Mouse (Mus musculus) CD4-positive, CD25-positive, alpha-beta regulatory T cell, adult 4 months (primary cell): ENCODE measurements around the gene Wbp4. TPM values are rescaled to one million over a fixed set of nuclear protein-coding genes. Genes with fewer than 3 reads are reported as not detected.

Experiments used
- ATAC-seq: one replicate; pipeline ENCODE4 v1.8.0; 2017
- polyA plus RNA-seq, 2 experiments: library from polyadenylated mRNA; unstranded; fragments of 100-300 nt; shearing (Covaris generic); gene quantifications; one replicate each; pipeline ENCODE4 v1.2.1; 2017

Gene Wbp4
- polyA plus RNA-seq = 10 to 100 TPM; 25.3 to 27.1 TPM

DNA sequence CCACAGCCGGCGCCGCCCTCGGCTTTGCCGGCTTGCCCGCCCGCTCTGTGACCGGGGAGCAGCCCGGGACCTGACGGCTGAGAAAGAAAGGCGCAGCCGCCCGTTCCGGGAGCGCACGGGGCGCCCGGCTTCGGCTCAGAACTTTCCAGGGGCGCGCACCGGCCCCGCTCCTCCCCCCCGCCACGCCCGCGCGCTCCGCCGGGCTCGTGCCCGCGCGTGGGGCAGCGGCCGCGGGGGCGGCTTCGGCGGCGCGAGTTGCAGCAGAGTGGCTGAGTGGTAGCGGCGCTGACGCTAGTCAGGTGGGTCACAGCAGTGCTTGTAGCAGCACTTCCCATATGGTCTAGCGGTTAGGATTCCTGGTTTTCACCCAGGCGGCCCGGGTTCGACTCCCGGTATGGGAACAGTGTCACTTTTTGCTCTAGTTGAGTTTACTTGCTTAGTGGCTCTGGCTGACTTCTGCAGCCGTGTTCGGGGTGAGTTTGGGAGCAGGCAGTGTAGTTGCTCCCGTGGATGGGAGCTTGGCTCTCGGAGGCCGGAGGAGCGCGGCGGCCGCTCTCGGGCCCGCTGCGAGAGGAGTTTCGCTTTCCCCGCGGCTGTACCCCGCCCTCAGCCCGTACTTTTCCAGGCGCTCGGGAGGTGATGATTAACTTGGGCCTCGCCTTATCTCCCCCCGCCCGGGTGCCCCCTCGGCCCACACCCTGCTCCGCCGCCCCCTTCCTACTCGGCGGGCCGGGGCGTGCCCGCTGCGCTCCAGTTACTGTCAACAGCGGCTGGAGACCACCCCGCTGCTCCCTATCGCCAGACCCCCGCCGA, at the start of gene Wbp4:
Gene Wbp4 (minus strand): TSS at position 182 of the 813 bp plus-strand sequence.
- peak; percentile 73 for ATAC-seq

- no peak for ATAC-seq
Observed at GRCm38 (mm10) chr14:79530761-79531160, 49.4 kb upstream of the Wbp4 start.

DNA sequence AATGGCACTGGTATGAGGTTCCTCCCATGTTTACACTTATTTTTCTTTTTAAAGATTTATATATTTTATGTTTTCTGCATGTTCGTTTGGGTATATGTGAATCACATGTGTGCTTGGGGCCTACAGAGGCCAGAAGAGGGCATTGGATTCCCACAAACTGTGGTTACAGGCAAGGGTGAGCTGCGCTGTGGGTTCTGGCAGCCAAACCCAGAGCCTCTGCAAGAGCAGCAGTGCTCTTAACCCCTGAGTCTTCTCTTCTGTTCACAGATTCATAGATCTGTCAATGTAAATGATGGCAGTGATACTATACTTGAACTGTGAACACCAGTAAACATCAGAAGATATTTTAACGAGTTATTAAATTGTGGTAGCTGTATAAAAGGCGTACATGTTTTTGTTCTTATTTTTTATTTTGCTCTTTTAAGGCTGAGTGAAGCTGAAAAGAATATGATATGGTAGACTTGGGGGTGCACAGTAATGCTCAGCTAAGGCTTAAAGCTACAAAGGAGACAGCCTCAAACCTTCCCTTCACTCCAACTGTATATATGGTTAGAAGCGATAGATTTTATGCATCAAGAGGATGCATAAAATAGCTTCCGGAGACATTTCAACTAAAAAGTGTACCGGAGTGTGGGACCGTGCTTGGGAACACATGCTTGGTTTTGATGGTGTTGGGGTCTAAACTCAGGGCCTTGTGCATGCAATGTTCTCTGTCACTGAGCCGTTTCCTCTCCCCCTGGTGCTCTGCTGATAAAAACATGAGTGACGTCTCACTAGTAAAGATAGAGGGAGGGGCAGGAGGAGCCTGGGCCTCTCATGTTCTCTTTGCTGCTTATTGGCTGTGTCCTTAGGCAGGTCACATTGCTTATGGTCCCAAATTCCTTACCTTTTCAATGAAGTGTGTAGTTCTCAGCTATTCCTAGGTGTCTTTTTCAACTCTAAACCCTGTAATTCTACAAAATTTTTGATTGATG, 48.5 kb upstream of the Wbp4 start:
- peak; percentile 77 for ATAC-seq

DNA sequence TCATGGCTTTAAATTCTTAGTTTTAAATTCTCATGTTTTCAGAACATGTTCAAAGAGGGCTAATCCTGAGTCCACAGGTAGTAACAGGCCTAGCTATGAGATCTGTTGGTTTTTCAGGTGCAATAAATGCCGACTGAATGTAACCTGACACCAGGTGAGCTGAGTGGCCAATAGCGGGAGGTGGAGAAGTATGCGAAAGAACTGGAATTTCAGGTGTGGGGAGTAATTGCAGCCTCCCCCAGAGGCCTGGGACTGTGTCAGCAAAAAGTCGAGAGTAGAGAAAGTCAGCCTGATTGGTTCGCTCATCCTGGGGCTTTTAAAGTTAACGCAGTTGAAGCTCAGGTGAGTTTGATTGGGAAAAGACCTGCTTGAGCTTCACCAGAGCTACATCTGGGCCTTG, 46.4 kb upstream of the Wbp4 start:
- ATAC-seq = no peak

DNA sequence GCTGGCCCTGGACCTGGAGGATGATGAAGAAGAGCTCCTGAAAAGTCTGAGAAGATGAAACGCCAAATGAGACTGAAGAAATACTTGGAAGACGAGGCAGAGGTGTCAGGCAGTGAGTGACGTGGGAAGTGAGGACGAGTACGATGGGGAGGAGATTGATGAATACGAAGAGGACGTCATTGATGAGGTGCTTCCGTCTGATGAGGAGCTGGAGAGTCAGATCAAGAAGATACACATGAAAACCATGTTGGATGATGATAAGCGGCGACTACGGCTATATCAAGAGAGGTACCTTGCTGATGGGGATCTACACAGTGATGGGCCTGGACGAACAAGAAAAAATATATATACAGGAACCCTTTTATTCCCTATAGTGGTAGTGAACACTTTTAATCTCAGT, 44.8 kb upstream of the Wbp4 start:
- ATAC-seq = peak; percentile 37

- no peak for ATAC-seq
Observed at GRCm38 (mm10) chr14:79522387-79522786, 41.1 kb upstream of the Wbp4 start.

- ATAC-seq = peak; percentile 60
Observed at GRCm38 (mm10) chr14:79521471-79522117, 40.3 kb upstream of the Wbp4 start.

GRCm38 (mm10) chr14:79521056-79521455, 39.7 kb upstream of the Wbp4 start:
- peak; percentile 2 for ATAC-seq

- no peak for ATAC-seq
Observed at GRCm38 (mm10) chr14:79520612-79521011, 39.3 kb upstream of the Wbp4 start.

DNA sequence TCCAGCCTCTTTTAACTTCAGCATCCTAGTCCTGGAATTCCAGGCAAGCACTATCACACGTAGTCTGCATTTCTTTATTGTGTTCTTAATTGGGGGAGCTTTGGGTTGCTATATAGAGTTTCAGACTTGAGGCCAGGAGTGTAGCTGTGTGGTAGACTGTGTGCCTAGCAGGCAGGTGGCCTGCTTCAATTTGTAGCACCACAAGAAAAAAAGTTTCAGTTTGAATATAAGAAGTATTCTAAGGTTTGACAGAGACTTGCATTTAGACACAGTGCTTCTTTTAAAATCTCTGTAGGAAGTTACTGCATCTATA, 38.3 kb upstream of the Wbp4 start:
- no peak for ATAC-seq

DNA sequence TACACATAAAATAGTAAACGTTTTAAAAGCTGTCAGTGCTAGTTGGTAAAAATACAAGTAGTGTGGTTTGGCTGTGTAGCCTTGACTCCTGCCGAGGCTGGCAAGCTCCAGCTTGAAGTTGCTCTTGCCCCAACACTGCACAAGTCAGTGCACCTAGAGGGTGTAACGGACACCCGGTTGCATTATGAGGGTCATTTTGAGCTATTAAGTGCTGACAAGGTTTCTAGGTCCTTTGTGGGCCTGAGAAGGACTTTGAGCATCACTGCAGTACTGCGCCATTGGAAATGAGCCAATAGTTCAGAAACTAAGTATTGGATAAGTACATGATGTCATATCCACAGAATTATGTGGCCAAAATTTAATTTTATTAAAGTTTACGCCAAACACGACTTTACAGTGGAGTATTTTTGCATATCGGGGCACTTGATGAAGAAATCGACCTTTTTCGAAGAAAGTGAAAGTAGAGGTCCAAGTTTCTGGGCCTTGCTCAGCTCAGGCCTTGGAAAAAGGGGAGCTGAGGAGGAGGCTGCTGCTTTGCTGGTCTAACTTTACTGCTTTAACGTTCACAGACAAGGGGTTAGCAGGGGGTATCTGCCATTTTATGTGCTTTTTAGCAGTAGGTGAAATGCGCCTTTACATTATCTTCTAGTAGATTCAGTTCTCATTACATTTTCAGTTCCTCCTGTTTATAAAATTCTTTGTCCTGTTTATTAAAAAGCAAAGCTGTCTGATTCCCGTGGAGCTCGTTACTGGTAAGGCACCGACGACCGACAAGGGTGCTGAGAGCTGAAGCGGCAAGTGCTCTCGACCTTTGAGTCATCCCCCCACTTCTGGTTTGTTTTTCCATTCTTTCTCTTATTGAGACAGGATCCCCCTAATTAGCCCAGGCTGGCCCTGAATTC, 37.7 kb upstream of the Wbp4 start:
- ATAC-seq = no peak

- ATAC-seq = no peak
Observed at GRCm38 (mm10) chr14:79518123-79518522, 36.8 kb upstream of the Wbp4 start.

GRCm38 (mm10) chr14:79517185-79517740, 35.9 kb upstream of the Wbp4 start:
- no peak for ATAC-seq

DNA sequence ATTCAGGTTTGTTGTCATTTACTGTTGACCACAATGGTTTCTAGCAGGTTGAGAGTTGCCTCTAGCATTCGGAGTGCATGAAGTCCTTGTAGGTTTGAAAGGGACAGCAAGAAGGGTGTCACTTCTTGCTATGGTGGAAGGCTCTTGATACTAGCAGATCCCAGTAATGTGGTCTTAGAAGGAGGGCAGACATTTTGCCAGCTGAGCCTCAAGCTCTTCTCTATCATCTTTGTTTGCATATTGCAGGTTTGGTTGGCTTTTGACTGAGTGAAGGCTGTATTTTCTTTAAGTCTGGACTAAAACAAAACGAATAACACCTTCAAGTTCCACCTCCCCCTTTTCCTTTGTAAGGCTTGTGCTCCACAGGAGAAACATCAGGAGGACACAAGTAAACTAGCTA, 35.4 kb upstream of the Wbp4 start:
- no peak for ATAC-seq

DNA sequence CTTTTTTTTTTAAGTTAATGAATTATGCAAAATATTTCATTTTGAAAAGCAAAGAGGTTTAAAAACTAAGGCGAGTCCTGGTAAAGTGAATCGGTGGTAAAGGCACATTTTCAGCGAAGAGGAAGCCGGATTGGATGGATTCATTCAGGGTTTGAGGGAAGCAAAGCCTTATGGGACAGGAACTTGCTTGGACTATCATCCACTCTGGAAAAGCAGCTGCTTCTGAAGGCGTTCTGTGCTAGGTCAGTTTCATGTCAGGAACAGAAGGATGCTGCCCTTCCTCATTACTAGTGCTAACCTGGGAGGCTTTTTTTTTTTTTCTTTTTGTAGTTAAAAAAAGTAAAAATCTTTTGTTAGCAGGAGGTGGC, 34.9 kb upstream of the Wbp4 start:
- no peak for ATAC-seq

DNA sequence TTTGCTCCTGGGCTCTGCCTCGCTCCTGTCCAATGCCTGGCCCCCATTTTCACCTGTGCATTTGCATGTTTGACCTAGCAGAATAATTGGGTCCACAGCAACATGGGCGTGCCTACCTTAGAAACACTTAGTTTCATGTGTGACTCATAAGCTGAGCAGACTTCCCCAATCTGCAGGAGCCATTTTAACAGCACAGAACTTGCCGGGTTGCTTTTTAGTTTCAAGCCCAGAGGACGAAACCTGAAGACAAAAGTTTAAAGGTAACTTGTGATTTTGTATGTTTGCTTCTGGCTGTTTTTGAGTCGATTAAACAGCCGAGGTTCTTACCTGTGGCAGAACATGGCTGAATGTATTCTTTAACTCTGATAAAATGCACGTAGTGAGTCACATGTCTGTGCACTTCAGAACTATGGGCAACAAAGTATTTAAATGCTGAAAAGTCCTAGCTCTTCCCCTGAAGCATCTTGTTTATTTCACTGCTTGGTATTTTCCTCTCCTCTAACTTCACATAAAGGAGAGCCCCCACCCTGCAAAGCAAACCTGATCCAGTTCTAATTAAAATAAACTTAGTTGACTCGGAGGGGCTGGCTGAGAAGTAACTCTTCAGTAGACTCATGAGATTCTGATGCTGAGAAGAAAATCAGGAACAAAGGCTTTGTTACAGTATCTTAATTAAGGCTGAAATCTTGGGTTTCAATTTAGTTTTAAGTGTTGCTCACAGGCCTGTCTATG, 34.4 kb upstream of the Wbp4 start:
- ATAC-seq = peak; percentile 90

GRCm38 (mm10) chr14:79515100-79515499, 33.8 kb upstream of the Wbp4 start:
- ATAC-seq = no peak

DNA sequence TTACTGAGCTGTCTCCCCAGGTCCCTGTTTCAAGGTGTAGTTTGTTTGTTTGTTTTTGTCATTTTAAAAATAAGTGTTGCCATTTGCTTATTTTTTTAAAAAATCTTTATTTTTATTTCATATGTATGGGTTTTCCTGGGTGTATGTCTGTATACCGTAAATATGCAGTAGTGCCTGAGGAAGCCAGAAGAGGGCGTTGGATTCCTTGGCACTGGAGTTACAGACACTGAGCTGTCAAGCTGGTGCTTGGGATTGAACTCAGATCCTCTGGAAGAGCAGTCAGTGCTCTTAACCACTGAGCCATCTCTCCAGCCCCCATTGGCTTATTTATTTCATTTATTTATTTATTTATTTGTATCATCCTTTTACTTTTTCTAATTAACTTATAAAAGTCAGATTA, 32.6 kb upstream of the Wbp4 start:
- no peak for ATAC-seq

GRCm38 (mm10) chr14:79511521-79511920, 30.2 kb upstream of the Wbp4 start:
- ATAC-seq = no peak

- no peak for ATAC-seq
Observed at GRCm38 (mm10) chr14:79508662-79509305, 27.5 kb upstream of the Wbp4 start.

GRCm38 (mm10) chr14:79507846-79508245, 26.5 kb upstream of the Wbp4 start:
- ATAC-seq = no peak
